Mouse (Mus musculus) splenic B cell, adult 2 months (primary cell): ENCODE results near the gene 2810006K23Rik.
A peak's percentile ranks its signal among the peaks of the same experiment; 100 is the strongest.
"Not testable (repeated sequence)": the region's sequence is repeated elsewhere in the genome, so short reads cannot be mapped to it uniquely, and the experiment has no call there.

Experiments used
- DNase-seq: peaks from one replicate; pipeline ENCODE4 v3.0.0-alpha.2; 2011; ENCODE audit warnings: low read depth, low spot score
- H3K27me3 ChIP-seq: 2 replicates; pipeline ENCODE4 v1.6.1; 2012; ENCODE audit warnings: mild to moderate bottlenecking, low read length, moderate library complexity, mixed read lengths; ENCODE audit not compliant: control insufficient read depth, poor library complexity, insufficient read depth, severe bottlenecking
- H3K36me3 ChIP-seq: 2 replicates; pipeline ENCODE4 v1.6.1; 2012; ENCODE audit warnings: mild to moderate bottlenecking, low read length, moderate library complexity, mixed read lengths; ENCODE audit not compliant: control insufficient read depth, poor library complexity, insufficient read depth, severe bottlenecking

2810006K23Rik gene

GRCm38 (mm10) chr5:124326829-124327228, 1.1 kb upstream of the 2810006K23Rik start:
- DNase-seq = peak; percentile 21
- Histone ChIP-seq H3K27me3 (no peaks in the 10 kb centered on the region), H3K36me3 (no peaks in the 10 kb centered on the region)

- no peaks in the 10 kb centered on the region for H3K27me3 ChIP-seq
- H3K36me3 ChIP-seq = no peaks in the 10 kb centered on the region
- DNase-seq = no peak
These were observed 2.2 kb downstream of the 2810006K23Rik start for GRCm38 (mm10) chr5:124330086-124330485.

- H3K27me3 ChIP-seq = no peaks in the 10 kb centered on the region
- no peak for DNase-seq
- H3K36me3 ChIP-seq = no peaks in the 10 kb centered on the region; the same call in 1 of the 2 replicates
These were observed 6.5 kb downstream of the 2810006K23Rik start for GRCm38 (mm10) chr5:124334392-124334791.

- no peak for DNase-seq
- Histone ChIP-seq H3K36me3 (no peaks in the 10 kb centered on the region; the same call in none of the 2 replicates), H3K27me3 (no peaks in the 10 kb centered on the region)
These were observed 9.2 kb downstream of the 2810006K23Rik start for GRCm38 (mm10) chr5:124337103-124337502.

- Histone ChIP-seq H3K27me3 (no peaks in the 10 kb centered on the region), H3K36me3 (no peaks in the 10 kb centered on the region; the same call in none of the 2 replicates)
- DNase-seq = no peak
These were observed 10.0 kb downstream of the 2810006K23Rik start for GRCm38 (mm10) chr5:124337909-124338308.

GRCm38 (mm10) chr5:124338791-124339190, 10.9 kb downstream of the 2810006K23Rik start:
- no peaks in the 10 kb centered on the region for H3K27me3 ChIP-seq
- H3K36me3 ChIP-seq = no peaks in the 10 kb centered on the region; the same call in none of the 2 replicates
- no peak for DNase-seq

- H3K36me3 ChIP-seq, H3K27me3 ChIP-seq: not testable (repeated sequence)
- DNase-seq = peak; percentile 23
These were observed 14.0 kb downstream of the 2810006K23Rik start for GRCm38 (mm10) chr5:124341753-124342339.

GRCm38 (mm10) chr5:124342897-124343296, 15.0 kb downstream of the 2810006K23Rik start:
- H3K36me3 ChIP-seq = peaks cover 2% of the 10 kb centered on the region
- DNase-seq = no peak
- no peaks in the 10 kb centered on the region for H3K27me3 ChIP-seq

- DNase-seq = no peak
- Histone ChIP-seq H3K27me3 (no peaks in the 10 kb centered on the region), H3K36me3 (peaks cover 6% of the 10 kb centered on the region)
These were observed 21.3 kb downstream of the 2810006K23Rik start for GRCm38 (mm10) chr5:124349196-124349595.

GRCm38 (mm10) chr5:124350350-124350749, 22.5 kb downstream of the 2810006K23Rik start:
- Histone ChIP-seq H3K36me3 (peaks cover 6% of the 10 kb centered on the region), H3K27me3 (no peaks in the 10 kb centered on the region)
- peak; percentile 26 for DNase-seq

- no peaks in the 10 kb centered on the region for H3K27me3 ChIP-seq
- peaks cover 6% of the 10 kb centered on the region for H3K36me3 ChIP-seq
- peak; percentile 21 for DNase-seq
These were observed 23.2 kb downstream of the 2810006K23Rik start for GRCm38 (mm10) chr5:124351111-124351560.

GRCm38 (mm10) chr5:124351604-124352003, 23.7 kb downstream of the 2810006K23Rik start:
- H3K27me3 ChIP-seq = no peaks in the 10 kb centered on the region

GRCm38 (mm10) chr5:124352141-124352920, 24.4 kb downstream of the 2810006K23Rik start:
- DNase-seq = peak; percentile 68
- peaks cover 4% of the 10 kb centered on the region; the same call in 1 of the 2 replicates for H3K36me3 ChIP-seq
- no peaks in the 10 kb centered on the region for H3K27me3 ChIP-seq

More at GRCm38 (mm10) chr5:124351604-124352003, 23.7 kb downstream of the 2810006K23Rik start:
- peaks cover 6% of the 10 kb centered on the region for H3K36me3 ChIP-seq
- DNase-seq = no peak

GRCm38 (mm10) chr5:124353011-124353725, 25.3 kb downstream of the 2810006K23Rik start:
- Histone ChIP-seq H3K27me3 (no peaks in the 10 kb centered on the region), H3K36me3 (peaks cover under 1% of the 10 kb centered on the region; the same call in 1 of the 2 replicates)
- peak; percentile 39 for DNase-seq
